Mouse (Mus musculus) lung, postnatal 0 days (tissue): ENCODE data around the gene Lrp11.

ENCODE experiments used
- CTCF ChIP-seq: IDR thresholded peaks from 2 replicates; pipeline ENCODE4 v1.5.1; 2016; ENCODE audit warnings: antibody characterized with exemption, mild to moderate bottlenecking
- EP300 ChIP-seq: IDR thresholded peaks from 2 replicates; pipeline ENCODE4 v1.6.1; 2016; ENCODE audit warnings: antibody characterized with exemption, mild to moderate bottlenecking, control low read depth

DNA sequence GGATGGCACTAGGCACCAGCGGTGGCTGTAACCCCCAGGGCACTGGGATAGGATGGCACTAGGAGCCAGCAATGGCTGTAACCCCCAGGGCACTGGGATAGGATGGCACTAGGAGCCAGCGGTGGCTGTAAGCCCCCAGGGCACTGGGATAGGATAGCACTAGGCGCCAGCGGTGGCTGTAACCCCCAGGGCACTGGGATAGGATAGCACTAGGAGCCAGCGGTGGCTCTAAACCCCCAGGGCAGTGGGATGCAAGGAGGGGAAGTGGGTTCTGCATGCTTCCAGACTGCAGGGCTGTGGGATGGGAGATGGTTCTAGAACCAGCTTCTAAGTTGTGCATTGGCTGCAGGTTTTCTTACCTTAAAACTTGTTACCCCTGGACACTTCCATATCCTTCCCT, 31.1 kb downstream of the Lrp11 start:
- TF ChIP-seq CTCF: no peak
- TF ChIP-seq EP300: no peak
